Mouse (Mus musculus) neutrophil, adult 5-6 weeks (primary cell): ENCODE data around the gene Vash1. TPM values are rescaled to one million over a fixed set of nuclear protein-coding genes. Genes with fewer than 3 reads are reported as not detected.

Experiments used
- ATAC-seq: fragments of 151-379, 151-347 bp; 2 replicates; pipeline ENCODE4 v1.8.0; 2017; ENCODE audit warnings: mild to moderate bottlenecking, moderate TSS enrichment; ENCODE audit not compliant: insufficient number of reproducible peaks, poor library complexity, low FRiP score, severe bottlenecking; ENCODE audit errors: extremely low read depth
- total RNA-seq: library from RNA; stranded (forward); fragments of 200-1000 nt; gene quantifications from 2 replicates; pipeline ENCODE4 v1.2.3, GENCODE M21; 2017

Vash1 gene
- total RNA-seq, 1 experiment from 2014 or later: not detected

GRCm38 (mm10) chr12:86701491-86701890 is 23.0 kb downstream of the Vash1 start:
- ATAC-seq: no peak

- no peak for ATAC-seq
Measured at GRCm38 (mm10) chr12:86702690-86703089, 24.2 kb downstream of the Vash1 start.

DNA sequence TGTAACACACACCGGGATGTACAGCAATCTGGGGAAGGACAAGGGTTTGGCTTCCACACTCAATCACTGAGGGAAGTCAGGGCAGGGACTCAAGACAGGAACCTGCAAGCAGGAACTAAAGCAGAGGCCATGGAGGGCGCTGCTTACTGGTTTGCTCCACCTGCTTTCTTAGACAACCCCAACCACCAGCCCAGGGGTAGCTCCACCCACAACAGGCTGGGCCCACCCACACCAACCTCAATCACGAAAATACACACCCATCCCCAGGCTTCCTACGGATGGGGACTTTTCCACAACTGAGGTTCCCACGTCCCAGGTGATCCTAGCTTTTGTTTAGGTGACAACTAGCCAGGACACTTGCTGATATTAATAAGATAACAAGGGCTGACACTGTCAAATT is 27.3 kb downstream of the Vash1 start:
- no peak for ATAC-seq

- no peak for ATAC-seq
Measured at GRCm38 (mm10) chr12:86714026-86714425, 35.5 kb downstream of the Vash1 start.

GRCm38 (mm10) chr12:86715401-86715800 is 36.9 kb downstream of the Vash1 start:
- ATAC-seq: no peak

- no peak for ATAC-seq
Measured at GRCm38 (mm10) chr12:86716962-86717361, 38.5 kb downstream of the Vash1 start.

DNA sequence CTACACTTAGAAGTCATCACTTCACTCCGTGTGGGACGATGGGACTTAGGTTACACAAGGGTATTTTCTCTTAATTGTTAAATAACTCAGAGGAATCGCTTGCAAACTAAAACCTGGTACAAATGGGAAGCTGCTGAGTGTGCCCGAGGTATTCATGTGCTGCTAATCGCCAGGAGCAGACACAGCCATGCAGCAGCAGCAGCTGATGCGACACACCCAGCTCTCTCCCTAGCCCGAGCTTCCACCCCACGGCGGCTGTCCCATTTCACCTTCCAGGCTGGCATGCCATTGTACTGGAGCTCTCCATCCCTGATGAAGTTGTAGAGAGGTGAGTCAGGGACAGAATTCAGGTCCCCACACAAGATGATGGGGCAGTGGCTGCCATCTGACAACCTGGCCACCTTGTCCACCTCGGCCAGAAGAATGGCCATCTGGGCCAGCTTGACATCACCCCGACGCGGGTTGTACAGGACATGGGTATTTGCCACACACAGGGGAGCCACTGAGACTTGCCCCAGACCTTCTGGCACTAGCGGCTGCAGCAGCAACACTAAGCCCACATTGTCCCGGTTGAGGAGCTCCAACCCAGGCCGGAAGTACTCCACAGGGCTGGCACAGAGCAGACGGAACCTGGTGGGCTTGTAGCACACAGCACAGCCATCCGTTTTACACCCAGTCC is 41.6 kb downstream of the Vash1 start:
- ATAC-seq: no peak

DNA sequence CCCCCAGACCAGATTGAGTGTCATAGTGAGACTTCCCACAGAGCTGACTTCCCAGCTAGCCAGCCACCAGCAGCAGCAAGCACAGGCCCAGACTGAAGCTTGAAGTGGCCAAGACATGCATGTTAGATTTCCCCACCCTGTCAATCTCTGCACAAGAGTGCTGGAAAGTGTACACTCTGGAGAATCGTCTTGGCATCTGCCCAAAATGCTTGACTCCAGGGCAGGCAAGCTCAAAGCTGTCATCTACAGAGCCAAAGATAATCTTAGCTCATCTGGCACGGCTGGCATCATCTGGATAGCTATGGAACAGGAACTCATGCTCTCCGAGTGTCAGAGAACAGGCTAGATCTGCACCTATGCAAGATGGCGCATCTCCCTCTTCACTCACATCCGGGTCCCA is 43.0 kb downstream of the Vash1 start:
- no peak for ATAC-seq

- ATAC-seq: no peak
Measured at GRCm38 (mm10) chr12:86724300-86724699, 45.8 kb downstream of the Vash1 start.

DNA sequence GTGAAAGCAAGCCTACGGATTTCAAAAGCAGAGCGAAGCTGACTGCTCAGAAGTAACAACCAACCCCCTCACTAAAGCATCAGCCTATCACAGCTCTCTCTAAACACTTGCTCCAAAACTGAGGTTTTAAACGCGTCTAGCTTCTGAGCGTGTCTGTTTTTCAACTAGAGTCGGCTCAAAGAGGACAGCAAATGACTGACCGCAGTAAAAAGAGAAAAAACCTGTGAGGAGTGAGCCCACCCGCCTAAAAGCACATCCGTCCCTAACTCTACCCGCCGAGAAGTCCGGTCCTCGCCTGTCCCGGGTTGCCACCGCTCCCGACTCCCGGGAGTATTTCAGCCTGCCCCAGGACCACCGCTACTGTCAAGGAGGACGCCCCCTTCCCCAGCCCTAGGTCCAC is 47.2 kb downstream of the Vash1 start:
- ATAC-seq: no peak

- peak; percentile 90 for ATAC-seq
Measured at GRCm38 (mm10) chr12:86726120-86726640, 47.7 kb downstream of the Vash1 start, which contains the start of gene Angel1. Gene Angel1, minus strand, starts transcription at chr12:86726460.

DNA sequence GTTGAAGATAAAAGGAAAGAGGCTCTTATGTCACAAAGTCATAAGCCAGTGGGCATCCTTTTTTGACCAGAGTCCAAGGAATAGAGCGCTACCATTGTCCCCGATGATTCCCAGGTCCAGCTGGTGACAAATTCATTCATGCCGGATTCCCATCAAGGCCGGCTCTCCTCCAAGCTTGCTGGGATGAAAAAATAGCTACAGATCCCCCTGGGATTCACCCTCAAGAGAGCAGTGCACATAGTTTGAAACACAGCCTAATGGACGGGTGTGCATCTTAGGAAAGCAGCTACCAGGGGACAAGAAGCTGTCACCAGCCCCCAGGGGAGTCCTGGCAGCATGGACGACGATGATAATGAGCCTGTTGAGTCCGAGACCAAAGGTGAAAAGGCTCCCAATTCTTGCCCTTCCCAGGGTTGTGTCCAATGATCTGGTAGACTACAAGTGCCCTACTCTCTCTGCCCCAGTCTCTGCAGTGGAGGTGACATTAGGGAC is 55.9 kb downstream of the Vash1 start, which contains the start of gene Lrrc74a:
TSS of gene Lrrc74a (plus strand) at position 51 of the 492 bp plus-strand sequence.
- no peak for ATAC-seq

Other genes starting within 250 kb of the Vash1 start
- gene Angel1, start 47.8 kb downstream of the Vash1 start, total RNA-seq: 4.1 and 7.0 TPM in 2 replicates
- not detected in 2 replicates for gene Lrrc74a, start 55.7 kb downstream of the Vash1 start, total RNA-seq
- gene Irf2bpl, start 206.1 kb downstream of the Vash1 start, total RNA-seq: 22.7 and 23.0 TPM in 2 replicates